Mouse (Mus musculus): Measurements from ENCODE around the gene Mrgprb5. TPM values are rescaled to one million over a fixed set of nuclear protein-coding genes. Genes with fewer than 3 reads are reported as not detected.

The Mrgprb5 gene
- polyA plus RNA-seq (2012; rRNA removed), result not detected in 2 replicates

GRCm38 (mm10) chr7:48168919-48169318 lies at the start of gene Mrgprb5:
TSS of gene Mrgprb5 (minus strand) at chr7:48169019.

GRCm38 (mm10) chr7:48199188-48199587 lies 30.4 kb upstream of the Mrgprb5 start, which contains the start of gene Mrgprb4:
TSS of gene Mrgprb4 (minus strand) at chr7:48199288.

Other genes with a start within 250 kb of the Mrgprb5 start
- gene Mrgpra4, start 186.9 kb downstream of the Mrgprb5 start, polyA plus RNA-seq (2012; rRNA removed), result not detected in 2 replicates
- 2.4 TPM in 1 of 2 replicates, not detected in the other for gene Mrgprx1, start 141.4 kb downstream of the Mrgprb5 start, polyA plus RNA-seq (2012; rRNA removed)
- not detected in 2 replicates for gene Mrgprb4, start 30.3 kb upstream of the Mrgprb5 start, polyA plus RNA-seq (2012; rRNA removed)
- not detected in 2 replicates for gene Mrgprb8, start 219.5 kb upstream of the Mrgprb5 start, polyA plus RNA-seq (2012; rRNA removed)

Data from central nervous system, embryonic 18 days (tissue).